23 mouse cellular contexts compared by ENCODE assay signal in genomic region chr8:100515152-100515551, GRCm38 (mm10).
DNase-seq lines count a peak whose midpoint lies in the region; ATAC-seq lines count a peak whose summit lies in the region.
"Had no signal": no experiment of that assay in that cellular context is flagged by ENCODE, and none has a peak within 500 bp of the region (broad histone marks: within the 10 kb centered on the region; RNA-seq: fewer than 3 reads in every experiment).

No protein-coding gene starts in this region.

- no peaks in the 10 kb centered on the region for H3K36me3 ChIP-seq in hindbrain, embryonic 13.5 days
- H3K36me3 ChIP-seq in hindbrain, embryonic 14.5 days (replicated peaks; ENCODE audit: control insufficient read depth, insufficient read depth) = no peaks in the 10 kb centered on the region
- H3K36me3 ChIP-seq in neural tube, embryonic 11.5 days (ENCODE audit: control insufficient read depth, insufficient read depth, low read length) = no peaks in the 10 kb centered on the region
- H3K36me3 ChIP-seq in neural tube, embryonic 15.5 days = no peaks in the 10 kb centered on the region
- H3K36me3 ChIP-seq: embryonic facial prominence, embryonic 10.5 days; heart, embryonic 15.5 days; limb, embryonic 15.5 days; lung, embryonic 15.5 days had no signal

- H3K4me1 ChIP-seq in hindbrain, embryonic 13.5 days (replicated peaks) = peaks cover 9% of the 10 kb centered on the region; the same call in 1 of the 2 replicates
- H3K4me1 ChIP-seq in hindbrain, embryonic 14.5 days (replicated peaks; ENCODE audit: control insufficient read depth, insufficient read depth, low read length) = 0 out of 2 replicates have a peak, but pooled peaks cover 3% of the 10 kb centered on the region
- no peaks in the 10 kb centered on the region for H3K4me1 ChIP-seq in neural tube, embryonic 11.5 days (ENCODE audit: control insufficient read depth, insufficient read depth, low read length)
- peaks cover 3% of the 10 kb centered on the region; the same call in 1 of the 2 replicates for H3K4me1 ChIP-seq in neural tube, embryonic 15.5 days
- H3K4me1 ChIP-seq: embryonic facial prominence, embryonic 10.5 days; heart, embryonic 15.5 days; limb, embryonic 15.5 days; lung, embryonic 15.5 days; megakaryocyte, embryonic 14.5 days had no signal

- no peak overlapping the region for H3K9ac ChIP-seq in hindbrain, embryonic 13.5 days
- no peak overlapping the region for H3K9ac ChIP-seq in hindbrain, embryonic 14.5 days
- no peak overlapping the region for H3K9ac ChIP-seq in neural tube, embryonic 11.5 days (ENCODE audit: low read length)
- no peak overlapping the region for H3K9ac ChIP-seq in neural tube, embryonic 15.5 days (replicated peaks)
- H3K9ac ChIP-seq: heart, embryonic 15.5 days; limb, embryonic 15.5 days; liver, embryonic 14.5 days; lung, embryonic 15.5 days had no signal

- no peak overlapping the region for H3K4me3 ChIP-seq in hindbrain, embryonic 13.5 days
- H3K4me3 ChIP-seq in hindbrain, embryonic 14.5 days (replicated peaks; ENCODE audit: low read length) = no peak overlapping the region
- no peak overlapping the region for H3K4me3 ChIP-seq in neural tube, embryonic 11.5 days (ENCODE audit: low read depth, low read length)
- H3K4me3 ChIP-seq in neural tube, embryonic 15.5 days (replicated peaks) = no peak overlapping the region
- H3K4me3 ChIP-seq: embryonic facial prominence, embryonic 10.5 days; heart, adult 2 months; heart, embryonic 15.5 days; limb, embryonic 15.5 days; lung, embryonic 15.5 days; megakaryocyte, embryonic 14.5 days had no signal

- no peaks in the 10 kb centered on the region for H3K27me3 ChIP-seq in hindbrain, embryonic 13.5 days
- H3K27me3 ChIP-seq in hindbrain, embryonic 14.5 days (ENCODE audit: control insufficient read depth, insufficient read depth, low read length) = no peaks in the 10 kb centered on the region
- no peaks in the 10 kb centered on the region for H3K27me3 ChIP-seq in neural tube, embryonic 11.5 days (ENCODE audit: control insufficient read depth, insufficient read depth, low read length)
- no peaks in the 10 kb centered on the region for H3K27me3 ChIP-seq in neural tube, embryonic 15.5 days (replicated peaks)
- H3K27me3 ChIP-seq: heart, embryonic 15.5 days; limb, embryonic 15.5 days; lung, embryonic 15.5 days; megakaryocyte, embryonic 14.5 days had no signal

- no peak overlapping the region for H3K4me2 ChIP-seq in hindbrain, embryonic 13.5 days
- H3K4me2 ChIP-seq in hindbrain, embryonic 14.5 days (replicated peaks) = no peak overlapping the region
- no peak overlapping the region for H3K4me2 ChIP-seq in neural tube, embryonic 11.5 days (ENCODE audit: low read depth)
- no peak overlapping the region for H3K4me2 ChIP-seq in neural tube, embryonic 15.5 days
- H3K4me2 ChIP-seq: heart, embryonic 15.5 days; limb, embryonic 15.5 days; lung, embryonic 15.5 days had no signal

- DNase-seq in cerebellum, postnatal 10 days = peak; percentile 29 to 37
- no peak for DNase-seq in cerebellum, adult 8-10 months
- no peak for DNase-seq in hindbrain, embryonic 14.5 days (ENCODE audit: low spot score)
- DNase-seq in neural tube, embryonic 11.5 days (ENCODE audit: low spot score) = peak; percentile 11
- no peak for DNase-seq in gastrocnemius, postnatal 36 days
- DNase-seq: adrenal gland, postnatal 10 days; gastrocnemius, postnatal 25 days; heart, adult 2 months; heart, postnatal 36 days; kidney, adult 2 months; lung, postnatal 36 days; thymus, adult 18-20 months; thymus, postnatal 36 days had no signal

- H3K27ac ChIP-seq in hindbrain, embryonic 13.5 days = peak overlapping the region; percentile 32; the same call in 1 of the 2 replicates
- H3K27ac ChIP-seq in hindbrain, embryonic 14.5 days = no peak overlapping the region
- no peak overlapping the region for H3K27ac ChIP-seq in neural tube, embryonic 11.5 days (ENCODE audit: low read depth, low read length)
- no peak overlapping the region for H3K27ac ChIP-seq in neural tube, embryonic 15.5 days (replicated peaks)
- H3K27ac ChIP-seq: embryonic facial prominence, embryonic 10.5 days; heart, adult 2 months; heart, embryonic 15.5 days; kidney, postnatal 0 days; limb, embryonic 15.5 days; liver, embryonic 14.5 days; lung, embryonic 15.5 days had no signal

- H3K9me3 ChIP-seq in hindbrain, embryonic 13.5 days = no peaks in the 10 kb centered on the region
- H3K9me3 ChIP-seq in hindbrain, embryonic 14.5 days (ENCODE audit: control insufficient read depth, low read length) = no peaks in the 10 kb centered on the region
- no peaks in the 10 kb centered on the region for H3K9me3 ChIP-seq in neural tube, embryonic 11.5 days (ENCODE audit: control insufficient read depth, low read length)
- no peaks in the 10 kb centered on the region for H3K9me3 ChIP-seq in neural tube, embryonic 15.5 days (replicated peaks)
- H3K9me3 ChIP-seq: embryonic facial prominence, embryonic 10.5 days; heart, embryonic 15.5 days; limb, embryonic 15.5 days; lung, embryonic 15.5 days had no signal

- 42% methylated on average over 3 of the region's 3 CpGs for WGBS in hindbrain, embryonic 13.5 days
- WGBS in hindbrain, embryonic 14.5 days = 25% methylated on average over 3 of the region's 3 CpGs
- WGBS in neural tube, embryonic 11.5 days = 69% methylated on average over 3 of the region's 3 CpGs
- WGBS in neural tube, embryonic 15.5 days = 27% methylated on average over 3 of the region's 3 CpGs

- intact Hi-C loops in gastrocnemius, postnatal 36 days (cut with DNase I) = no loop called here

- ATAC-seq in hindbrain, embryonic 13.5 days (ENCODE audit: low FRiP score) = peak; percentile 57; the same call in 1 of the 2 replicates
- no peak for ATAC-seq in hindbrain, embryonic 14.5 days (ENCODE audit: low FRiP score)
- ATAC-seq in neural tube, embryonic 11.5 days (ENCODE audit: insufficient read depth, low FRiP score, low TSS enrichment) = no peak
- no peak for ATAC-seq in neural tube, embryonic 15.5 days (ENCODE audit: low FRiP score)
- ATAC-seq: activated CD4-positive, CD25-positive, alpha-beta regulatory T cell, adult 4 months had no signal

Comparison
In these comparisons a context has a peak if more than half of its experiments do, and no peak if none do; other contexts are left out.
1. DNase-seq: peak in cerebellum, postnatal 10 days (2 of 2) and neural tube, embryonic 11.5 days (single experiment); none in cerebellum, adult 8-10 months (single experiment), hindbrain, embryonic 14.5 days (single experiment) and gastrocnemius, postnatal 36 days (0 of 2).